Mouse (Mus musculus) lung, adult 2 months (tissue): ENCODE results near the gene Sstr3.

Experiments
- CTCF ChIP-seq: fragments of 200-500 bp; IDR thresholded peaks from 2 replicates; pipeline ENCODE4 v1.5.1; 2011; ENCODE audit warnings: mild to moderate bottlenecking, low read length, control low read depth; ENCODE audit not compliant: insufficient read depth
- POLR2A ChIP-seq: fragments of 200-500 bp; IDR thresholded peaks from 2 replicates; pipeline ENCODE4 v1.6.1; 2011; ENCODE audit warnings: low read depth, mild to moderate bottlenecking, control low read depth, low read length, borderline replicate concordance; ENCODE audit errors: extremely low read depth

DNA sequence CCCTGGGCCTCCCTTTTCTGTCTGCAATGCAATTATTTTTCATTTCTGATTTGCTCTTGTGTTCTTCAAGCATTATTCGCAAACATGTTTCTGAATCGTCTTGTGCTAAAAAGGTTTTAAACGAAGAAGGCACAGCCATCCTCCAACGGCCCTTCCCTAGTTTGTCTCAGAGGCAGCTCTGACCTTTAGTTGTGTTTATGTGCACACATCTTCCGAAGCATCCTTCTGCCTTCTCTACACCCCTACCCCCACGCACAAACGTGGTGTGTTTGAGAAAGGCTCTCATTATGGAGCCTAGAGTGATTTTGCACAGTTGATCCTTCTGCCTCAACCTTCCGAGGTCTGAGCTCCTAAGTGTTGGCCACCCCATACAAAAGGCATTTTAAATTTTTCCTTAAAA, 4.2 kb upstream of the Sstr3 start:
- no peak for TF ChIP-seq POLR2A
- TF ChIP-seq CTCF, result no peak
